Mouse (Mus musculus) hindbrain, embryonic 14.5 days (tissue): Measurements from ENCODE around the gene Swsap1. TPM values are rescaled to one million over a fixed set of nuclear protein-coding genes. Genes with fewer than 3 reads are reported as not detected.

Source experiments
- ATAC-seq: fragments of 200-750 bp; cut with Nextera tagmentation; 2 replicates; pipeline ENCODE4 v1.8.0; 2017; ENCODE audit warnings: moderate number of reproducible peaks, mild to moderate bottlenecking, moderate TSS enrichment, moderate library complexity; ENCODE audit not compliant: low FRiP score
- DNase-seq: peaks from one replicate; pipeline ENCODE4 v3.0.0-alpha.2; 2015; ENCODE audit warnings: low spot score
- H3K27ac ChIP-seq: fragments of 300-500 bp; sonication (generic); 2 replicates; pipeline ENCODE4 v1.5.1; 2014; ENCODE audit warnings: mild to moderate bottlenecking, moderate library complexity
- H3K27me3 ChIP-seq: fragments of 300-500 bp; sonication (generic); 2 replicates; pipeline ENCODE4 v1.6.1; 2014; ENCODE audit warnings: mild to moderate bottlenecking, low read length, mixed read lengths; ENCODE audit not compliant: control insufficient read depth, insufficient read depth
- H3K36me3 ChIP-seq: fragments of 300-500 bp; sonication (generic); replicated peaks from 2 replicates; pipeline ENCODE4 v1.6.1; 2014; ENCODE audit not compliant: control insufficient read depth, insufficient read depth
- H3K4me1 ChIP-seq: fragments of 300-500 bp; sonication (generic); replicated peaks from 2 replicates; pipeline ENCODE4 v1.6.1; 2014; ENCODE audit warnings: antibody characterized with exemption, low read length, mixed read lengths; ENCODE audit not compliant: control insufficient read depth, insufficient read depth
- H3K4me2 ChIP-seq: fragments of 300-500 bp; sonication (generic); replicated peaks from 2 replicates; pipeline ENCODE4 v1.6.1; 2014; ENCODE audit warnings: mild to moderate bottlenecking, moderate library complexity
- H3K4me3 ChIP-seq: fragments of 300-500 bp; sonication (generic); replicated peaks from 2 replicates; pipeline ENCODE4 v1.5.1; 2014; ENCODE audit warnings: mild to moderate bottlenecking, low read length
- H3K9ac ChIP-seq: fragments of 300-500 bp; sonication (generic); 2 replicates; pipeline ENCODE4 v1.6.1; 2014
- H3K9me3 ChIP-seq: fragments of 300-500 bp; sonication (generic); 2 replicates; pipeline ENCODE4 v1.6.1; 2016; ENCODE audit warnings: low read length; ENCODE audit not compliant: control insufficient read depth
- WGBS: fragments of 180-500 bp; shearing (Covaris S2); extraction: QIAGEN DNeasy Blood & Tissue Kit; methylation state at CpG from one replicate; pipeline ENCODE4 v1.1.7; 2014; 5-methylcytosine and 5-hydroxymethylcytosine counted together
- polyA plus RNA-seq: library from polyadenylated mRNA; unstranded; fragments of >200 nt; fragmentation: Nextera tagmentation; extraction: Ambion mirVana; gene quantifications from 2 replicates; pipeline ENCODE4 v1.2.1, GENCODE M21; 2014

Gene Swsap1
- polyA plus RNA-seq, 1 experiment from 2014 or later = 18.2 TPM

GRCm38 (mm10) chr9:21923490-21924098, 32.0 kb upstream of the Swsap1 start:
- no peaks in the 10 kb centered on the region for H3K36me3 ChIP-seq
- no peak overlapping the region for H3K9ac ChIP-seq
- peaks cover 12% of the 10 kb centered on the region for H3K4me1 ChIP-seq
- ATAC-seq (no peak), DNase-seq (no peak)
- H3K27ac ChIP-seq = no peak overlapping the region
- 85% methylated on average over 3 of the region's 3 CpGs for WGBS
- no peaks in the 10 kb centered on the region for H3K9me3 ChIP-seq
- H3K4me3 ChIP-seq = no peak overlapping the region
- H3K27me3 ChIP-seq = no peaks in the 10 kb centered on the region
- H3K4me2 ChIP-seq = no peak overlapping the region

GRCm38 (mm10) chr9:21924099-21924493, 31.5 kb upstream of the Swsap1 start:
- no peak overlapping the region for H3K27ac ChIP-seq
- 67% methylated on average over 6 of the region's 6 CpGs for WGBS
- no peak for DNase-seq
- H3K4me1 ChIP-seq = peaks cover 12% of the 10 kb centered on the region
- no peaks in the 10 kb centered on the region for H3K27me3 ChIP-seq
- ATAC-seq = no peak
- no peak overlapping the region for H3K4me3 ChIP-seq
- no peak overlapping the region for H3K9ac ChIP-seq
- no peak overlapping the region for H3K4me2 ChIP-seq
- no peaks in the 10 kb centered on the region for H3K9me3 ChIP-seq
- no peaks in the 10 kb centered on the region for H3K36me3 ChIP-seq

DNA sequence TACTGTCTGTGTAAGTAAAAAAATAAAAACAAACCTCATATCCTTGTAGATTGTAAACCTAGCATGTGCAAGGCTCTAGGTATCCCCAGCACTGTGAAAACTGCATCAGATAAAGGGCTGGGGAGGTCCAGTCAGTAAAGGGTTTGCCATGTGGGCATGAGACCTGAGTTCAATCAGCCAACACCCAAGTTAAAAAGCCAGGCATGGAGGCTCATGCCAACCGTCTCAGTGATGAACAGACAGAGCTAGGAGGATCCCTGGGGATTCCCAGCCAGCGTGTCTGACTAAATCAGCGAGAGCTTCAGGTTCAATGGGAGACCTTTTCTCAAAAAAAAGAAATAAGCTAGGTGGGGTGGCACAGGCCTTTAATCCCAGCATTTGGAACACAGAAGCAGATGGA, 30.5 kb upstream of the Swsap1 start:
- H3K9ac ChIP-seq = no peak overlapping the region
- H3K4me2 ChIP-seq = no peak overlapping the region
- no peaks in the 10 kb centered on the region for H3K27me3 ChIP-seq
- DNase-seq = no peak
- peaks cover 12% of the 10 kb centered on the region for H3K4me1 ChIP-seq
- no peaks in the 10 kb centered on the region for H3K36me3 ChIP-seq
- 84% methylated on average over 3 of the region's 3 CpGs for WGBS
- H3K27ac ChIP-seq = no peak overlapping the region
- H3K4me3 ChIP-seq = no peak overlapping the region
- H3K9me3 ChIP-seq = no peaks in the 10 kb centered on the region
- ATAC-seq = no peak

DNA sequence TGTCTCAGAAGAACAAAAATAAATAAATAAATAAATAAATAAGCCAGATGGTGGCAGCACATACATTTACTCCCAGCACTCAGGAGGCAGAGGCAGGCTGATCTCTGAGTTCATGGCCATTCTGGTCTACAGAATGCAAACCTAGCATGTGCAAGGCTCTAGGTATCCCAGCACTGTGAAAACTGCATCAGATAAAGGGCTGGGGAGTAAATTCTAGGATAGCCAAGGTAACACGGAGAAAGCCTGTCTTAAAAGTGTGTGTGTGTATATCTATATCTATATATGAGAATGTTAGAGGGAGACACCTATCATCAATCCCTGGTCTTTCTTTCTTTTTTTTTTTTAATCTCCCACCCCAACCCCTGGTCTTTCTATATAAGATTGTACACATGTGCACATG, 30.0 kb upstream of the Swsap1 start:
- H3K27ac ChIP-seq = no peak overlapping the region
- no peaks in the 10 kb centered on the region for H3K9me3 ChIP-seq
- 100% methylated on average over 1 of the region's 1 CpGs for WGBS
- H3K9ac ChIP-seq = no peak overlapping the region
- H3K4me2 ChIP-seq = no peak overlapping the region
- no peaks in the 10 kb centered on the region for H3K36me3 ChIP-seq
- no peaks in the 10 kb centered on the region for H3K27me3 ChIP-seq
- ATAC-seq (no peak), DNase-seq (no peak)
- peaks cover 12% of the 10 kb centered on the region for H3K4me1 ChIP-seq
- H3K4me3 ChIP-seq = no peak overlapping the region

- H3K27ac ChIP-seq = no peak overlapping the region
- H3K9me3 ChIP-seq = no peaks in the 10 kb centered on the region
- peak overlapping the region; percentile 60 for H3K4me2 ChIP-seq
- H3K4me1 ChIP-seq = peaks cover 12% of the 10 kb centered on the region
- peak overlapping the region; percentile 43; the same call in 1 of the 2 replicates for H3K4me3 ChIP-seq
- H3K36me3 ChIP-seq = no peaks in the 10 kb centered on the region
- no peaks in the 10 kb centered on the region for H3K27me3 ChIP-seq
- DNase-seq (no peak), ATAC-seq (no peak)
- H3K9ac ChIP-seq = 0 out of 2 replicates have a peak overlapping the region, but pooled peaks have one; percentile 65
- 86% methylated on average over 6 of the region's 6 CpGs for WGBS
These were observed 29.4 kb upstream of the Swsap1 start for GRCm38 (mm10) chr9:21926155-21926554.

- H3K9ac ChIP-seq = peak overlapping the region; percentile 65
- H3K27me3 ChIP-seq = no peaks in the 10 kb centered on the region
- DNase-seq (peak; percentile 26), ATAC-seq (no peak)
- H3K36me3 ChIP-seq = no peaks in the 10 kb centered on the region
- peak overlapping the region; percentile 43 for H3K4me3 ChIP-seq
- peak overlapping the region; percentile 60 for H3K4me2 ChIP-seq
- peaks cover 12% of the 10 kb centered on the region for H3K4me1 ChIP-seq
- H3K9me3 ChIP-seq = no peaks in the 10 kb centered on the region
- 2% methylated on average over 6 of the region's 6 CpGs for WGBS
- peak overlapping the region; percentile 75 for H3K27ac ChIP-seq
These were observed 28.8 kb upstream of the Swsap1 start for GRCm38 (mm10) chr9:21926784-21927183.

- no peaks in the 10 kb centered on the region for H3K27me3 ChIP-seq
- H3K4me3 ChIP-seq = peak within 1 kb of the TSS; percentile 43
- no peaks in the 10 kb centered on the region for H3K9me3 ChIP-seq
- DNase-seq (peak; percentile 91), ATAC-seq (peak; percentile 96)
- H3K36me3 ChIP-seq = no peaks in the 10 kb centered on the region
- H3K9ac ChIP-seq = peak within 1 kb of the TSS; percentile 65
- peak within 1 kb of the TSS; percentile 75 for H3K27ac ChIP-seq
- WGBS = under 1% methylated on average over 28 of the region's 28 CpGs
- peaks cover 12% of the 10 kb centered on the region for H3K4me1 ChIP-seq
- H3K4me2 ChIP-seq = peak within 1 kb of the TSS; percentile 60
These were observed 28.3 kb upstream of the Swsap1 start, which contains the start of the genes Ccdc159 and Tmem205 for GRCm38 (mm10) chr9:21927208-21927753. TSS of gene Ccdc159 (plus strand) at chr9:21927471. TSS of gene Tmem205 (minus strand) at chr9:21927556.

DNA sequence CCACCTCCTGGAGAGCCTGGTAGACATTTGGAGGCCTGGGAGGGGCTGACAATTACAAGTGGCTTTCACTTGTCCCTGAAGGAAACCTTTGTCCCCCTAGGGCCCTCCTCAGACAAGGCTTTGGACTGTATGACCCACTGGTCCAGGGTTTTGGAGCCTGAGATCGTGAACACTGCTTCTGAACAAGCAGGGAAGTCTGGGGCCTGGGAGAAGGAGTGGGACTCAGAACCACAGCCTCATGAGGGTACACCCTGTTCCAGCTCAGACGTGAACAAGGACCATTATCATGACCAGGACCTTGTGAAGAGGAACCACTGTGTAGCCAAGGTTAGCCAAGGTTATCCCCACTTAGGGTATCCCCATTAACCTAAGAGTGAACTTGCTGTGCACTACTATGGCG, 26.3 kb upstream of the Swsap1 start:
- no peak overlapping the region for H3K4me2 ChIP-seq
- no peak for DNase-seq
- peaks cover 12% of the 10 kb centered on the region for H3K4me1 ChIP-seq
- no peak overlapping the region for H3K27ac ChIP-seq
- no peaks in the 10 kb centered on the region for H3K27me3 ChIP-seq
- no peaks in the 10 kb centered on the region for H3K9me3 ChIP-seq
- H3K36me3 ChIP-seq = no peaks in the 10 kb centered on the region
- 78% methylated on average over 3 of the region's 3 CpGs for WGBS
- no peak for ATAC-seq
- no peak overlapping the region for H3K9ac ChIP-seq
- H3K4me3 ChIP-seq = no peak overlapping the region

DNA sequence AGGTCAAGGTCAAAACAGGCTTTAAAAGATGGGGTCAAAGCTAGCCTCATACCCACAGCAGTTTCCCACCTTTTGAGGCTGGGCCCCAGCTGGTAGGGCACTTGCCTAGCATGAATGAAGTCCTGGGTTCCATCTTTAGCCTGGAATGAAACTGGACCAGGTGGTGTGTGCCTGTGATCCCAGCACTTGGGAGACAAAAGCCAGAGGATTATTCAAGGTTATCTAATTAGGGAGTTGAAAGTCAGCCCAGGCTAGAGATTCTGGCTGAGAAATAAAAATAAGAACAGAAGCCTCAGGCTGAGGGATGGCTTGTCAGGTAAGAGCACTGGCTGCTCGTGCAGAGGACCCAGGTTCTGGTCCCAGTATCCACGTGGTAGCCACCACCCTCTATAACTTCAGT, 23.5 kb upstream of the Swsap1 start:
- no peak overlapping the region for H3K27ac ChIP-seq
- no peak overlapping the region for H3K4me2 ChIP-seq
- no peak overlapping the region for H3K4me3 ChIP-seq
- H3K27me3 ChIP-seq = no peaks in the 10 kb centered on the region
- no peak overlapping the region for H3K9ac ChIP-seq
- ATAC-seq = no peak
- WGBS = 38% methylated on average over 2 of the region's 2 CpGs
- DNase-seq = no peak
- no peaks in the 10 kb centered on the region for H3K9me3 ChIP-seq
- peaks cover 3% of the 10 kb centered on the region; the same call in 1 of the 2 replicates for H3K4me1 ChIP-seq
- no peaks in the 10 kb centered on the region for H3K36me3 ChIP-seq
